Mouse (Mus musculus) liver, embryonic 11.5 days (tissue): ENCODE measurements around the gene Yipf3. TPM values are rescaled to one million over a fixed set of nuclear protein-coding genes. Genes with fewer than 3 reads are reported as not detected.
A peak's percentile ranks its signal among the peaks of the same experiment; 100 is the strongest.

Source experiments
- ATAC-seq: fragments of 200-750 bp; cut with Nextera tagmentation; replicated peaks from 2 replicates; pipeline ENCODE4 v1.8.0; 2017; ENCODE audit warnings: moderate number of reproducible peaks, mild to moderate bottlenecking, moderate TSS enrichment, moderate library complexity; ENCODE audit not compliant: low FRiP score
- DNase-seq: peaks from one replicate; pipeline ENCODE4 v3.0.0-alpha.2; 2017; ENCODE audit warnings: low spot score
- H3K27ac ChIP-seq: fragments of 300-500 bp; sonication (generic); 2 replicates; pipeline ENCODE4 v1.5.1; 2014; ENCODE audit warnings: mild to moderate bottlenecking, low read depth, low read length, control low read depth
- H3K27me3 ChIP-seq: fragments of 300-500 bp; sonication (generic); replicated peaks from 2 replicates; pipeline ENCODE4 v1.6.1; 2014; ENCODE audit warnings: low read length, mixed read lengths; ENCODE audit not compliant: control insufficient read depth, insufficient read depth
- H3K36me3 ChIP-seq: fragments of 300-500 bp; sonication (generic); 2 replicates; pipeline ENCODE4 v1.6.1; 2014; ENCODE audit warnings: mild to moderate bottlenecking, low read length, moderate library complexity, mixed read lengths; ENCODE audit not compliant: control insufficient read depth, insufficient read depth
- H3K4me1 ChIP-seq: fragments of 300-500 bp; sonication (generic); replicated peaks from 2 replicates; pipeline ENCODE4 v1.6.1; 2014; ENCODE audit warnings: low read length, mixed read lengths; ENCODE audit not compliant: control insufficient read depth, insufficient read depth
- H3K4me2 ChIP-seq: fragments of 300-500 bp; sonication (generic); 2 replicates; pipeline ENCODE4 v1.6.1; 2014; ENCODE audit warnings: mild to moderate bottlenecking, control low read depth, moderate library complexity
- H3K4me3 ChIP-seq: fragments of 300-500 bp; sonication (generic); 2 replicates; pipeline ENCODE4 v1.5.1; 2014; ENCODE audit warnings: low read depth, low read length, control low read depth
- H3K9ac ChIP-seq: fragments of 300-500 bp; sonication (generic); 2 replicates; pipeline ENCODE4 v1.6.1; 2014; ENCODE audit warnings: low read depth, low read length, control low read depth
- H3K9me3 ChIP-seq: fragments of 300-500 bp; sonication (generic); 2 replicates; pipeline ENCODE4 v1.6.1; 2016; ENCODE audit warnings: low read length, inconsistent platforms, mixed read lengths; ENCODE audit not compliant: control insufficient read depth
- WGBS: fragments of 180-500 bp; shearing (Covaris S2); extraction: QIAGEN DNeasy Blood & Tissue Kit; methylation state at CpG from one replicate; pipeline ENCODE4 v1.1.7; 2014; 5-methylcytosine and 5-hydroxymethylcytosine counted together
- polyA plus RNA-seq: library from polyadenylated mRNA; unstranded; fragments of >200 nt; fragmentation: Nextera tagmentation; extraction: Ambion mirVana; gene quantifications from 2 replicates; pipeline ENCODE4 v1.2.1, GENCODE M21; 2014

Gene Yipf3
- polyA plus RNA-seq, 1 experiment from 2014 or later: 65.6 TPM

DNA sequence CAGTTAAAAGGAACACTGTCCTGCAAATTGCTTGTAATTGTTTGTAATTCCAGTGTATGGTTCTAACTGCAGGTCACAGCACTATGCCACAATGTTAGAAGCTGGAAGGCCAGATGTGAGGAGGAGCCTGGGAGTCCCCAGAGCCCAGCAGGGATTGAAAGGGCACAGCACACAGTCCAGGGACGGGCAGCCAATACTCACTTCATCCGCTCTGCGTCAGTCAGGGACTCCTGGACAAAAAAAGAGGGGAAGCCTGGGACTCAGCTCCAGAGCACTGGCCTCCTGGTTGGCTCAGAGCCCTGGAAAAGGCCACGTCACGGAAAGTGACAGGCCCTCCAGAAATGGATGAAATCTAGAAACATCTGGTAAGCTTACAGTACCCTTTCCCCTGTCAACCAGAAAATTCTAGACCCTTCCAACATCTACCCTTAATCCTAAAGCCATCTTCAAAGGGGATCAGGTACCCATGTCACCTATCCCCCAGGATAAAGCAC lies 14.4 kb downstream of the Yipf3 start:
- DNase-seq: no peak
- H3K4me1 ChIP-seq: peaks cover 5% of the 10 kb centered on the region; the same call in 1 of the 2 replicates
- H3K9me3 ChIP-seq: no peaks in the 10 kb centered on the region
- no peak overlapping the region for H3K27ac ChIP-seq
- H3K36me3 ChIP-seq: peaks cover 54% of the 10 kb centered on the region
- no peak overlapping the region for H3K4me3 ChIP-seq
- H3K9ac ChIP-seq: no peak overlapping the region
- 90% methylated on average over 5 of the region's 5 CpGs for WGBS
- no peaks in the 10 kb centered on the region for H3K27me3 ChIP-seq
- no peak overlapping the region for H3K4me2 ChIP-seq
- ATAC-seq: no peak

DNA sequence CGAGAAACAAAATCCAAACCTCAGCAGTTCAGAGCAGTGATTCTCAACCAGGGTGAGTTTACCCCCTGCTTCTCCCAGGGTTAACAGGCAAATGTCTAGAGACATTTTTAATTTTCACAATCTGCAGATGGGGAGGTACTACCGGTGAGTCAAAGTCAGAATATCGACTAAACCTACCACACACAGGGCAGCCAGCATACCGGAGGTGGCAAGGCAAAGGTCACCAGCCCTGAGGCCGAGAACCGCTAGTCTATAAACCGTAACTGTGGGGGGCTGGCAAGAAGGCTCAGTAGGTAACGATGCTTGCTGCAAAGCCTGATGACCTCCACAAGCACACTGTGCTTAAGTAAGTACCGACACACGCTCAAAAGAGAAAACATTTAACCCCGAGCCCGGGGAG lies 17.6 kb downstream of the Yipf3 start:
- H3K27ac ChIP-seq: no peak overlapping the region
- no peak overlapping the region for H3K4me3 ChIP-seq
- H3K27me3 ChIP-seq: no peaks in the 10 kb centered on the region
- H3K9me3 ChIP-seq: no peaks in the 10 kb centered on the region
- ATAC-seq: no peak
- peaks cover 40% of the 10 kb centered on the region for H3K36me3 ChIP-seq
- H3K9ac ChIP-seq: no peak overlapping the region
- no peaks in the 10 kb centered on the region for H3K4me1 ChIP-seq
- H3K4me2 ChIP-seq: no peak overlapping the region
- WGBS: 87% methylated on average over 12 of the region's 12 CpGs
- no peak for DNase-seq

DNA sequence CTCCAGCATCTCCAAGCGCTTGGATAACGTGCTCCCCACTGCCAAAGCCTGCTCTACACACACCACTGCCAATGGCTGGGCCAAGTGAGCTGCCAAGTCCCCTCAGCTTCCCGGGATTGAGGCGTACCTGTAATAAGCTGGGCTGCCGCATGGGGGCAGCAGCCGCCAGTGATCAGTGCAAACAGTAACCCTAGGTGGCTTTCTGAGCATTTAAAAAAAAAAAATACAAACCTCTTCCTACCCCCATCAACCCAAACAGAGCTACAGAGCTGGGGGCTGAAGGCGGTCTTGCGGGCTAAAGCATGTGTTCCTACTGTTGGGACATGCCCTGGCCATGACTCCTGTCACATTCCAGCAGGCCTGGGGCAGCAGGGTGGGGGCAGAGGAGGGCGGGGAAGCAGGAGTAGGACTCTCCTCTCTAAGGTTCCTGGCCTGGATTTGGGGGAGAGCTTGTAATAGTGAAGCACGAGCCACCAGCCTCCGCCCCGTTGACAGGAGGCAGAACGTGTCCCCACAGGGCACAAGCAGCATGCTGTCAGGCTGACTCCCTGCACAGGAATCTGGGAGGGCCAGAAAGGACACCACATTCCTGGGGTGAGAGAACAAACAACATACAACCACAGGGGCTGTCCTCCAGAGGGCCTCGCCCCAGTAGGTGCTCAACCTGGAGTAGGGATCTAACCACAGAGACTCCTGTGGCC lies 18.2 kb downstream of the Yipf3 start:
- Histone ChIP-seq H3K4me2 (no peak overlapping the region), H3K4me3 (no peak overlapping the region), H3K4me1 (no peaks in the 10 kb centered on the region), H3K9ac (no peak overlapping the region), H3K27me3 (no peaks in the 10 kb centered on the region), H3K9me3 (no peaks in the 10 kb centered on the region), H3K36me3 (peaks cover 40% of the 10 kb centered on the region), H3K27ac (no peak overlapping the region)
- 0 out of 2 replicates have a peak, but pooled peaks have one; percentile 22 for ATAC-seq
- 35% methylated on average over 14 of the region's 14 CpGs for WGBS
- DNase-seq: peak; percentile 78

DNA sequence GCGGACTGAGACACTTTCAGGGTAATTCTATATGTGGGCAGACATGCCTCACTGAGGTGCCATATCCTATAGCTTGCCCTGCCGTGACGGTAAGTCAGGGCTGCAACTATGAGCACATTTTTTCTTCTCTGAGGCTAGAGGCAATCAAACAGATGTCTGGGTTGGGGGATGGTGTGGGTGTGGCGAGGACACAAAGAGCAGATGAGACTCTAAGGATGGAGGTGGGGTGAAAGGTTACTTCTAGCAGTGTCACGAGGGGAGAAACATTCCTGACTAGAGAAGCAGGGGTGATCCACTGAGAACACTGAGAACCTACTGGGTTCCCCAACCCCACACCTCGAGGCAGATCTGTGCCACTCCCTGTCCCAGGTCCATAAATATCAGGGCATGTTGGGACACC lies 19.1 kb downstream of the Yipf3 start:
- Histone ChIP-seq H3K9ac (no peak overlapping the region), H3K36me3 (peaks cover 34% of the 10 kb centered on the region), H3K4me2 (no peak overlapping the region), H3K27ac (no peak overlapping the region), H3K4me3 (no peak overlapping the region), H3K4me1 (no peaks in the 10 kb centered on the region), H3K9me3 (no peaks in the 10 kb centered on the region), H3K27me3 (no peaks in the 10 kb centered on the region)
- ATAC-seq (no peak), DNase-seq (no peak)
- 74% methylated on average over 6 of the region's 6 CpGs for WGBS

DNA sequence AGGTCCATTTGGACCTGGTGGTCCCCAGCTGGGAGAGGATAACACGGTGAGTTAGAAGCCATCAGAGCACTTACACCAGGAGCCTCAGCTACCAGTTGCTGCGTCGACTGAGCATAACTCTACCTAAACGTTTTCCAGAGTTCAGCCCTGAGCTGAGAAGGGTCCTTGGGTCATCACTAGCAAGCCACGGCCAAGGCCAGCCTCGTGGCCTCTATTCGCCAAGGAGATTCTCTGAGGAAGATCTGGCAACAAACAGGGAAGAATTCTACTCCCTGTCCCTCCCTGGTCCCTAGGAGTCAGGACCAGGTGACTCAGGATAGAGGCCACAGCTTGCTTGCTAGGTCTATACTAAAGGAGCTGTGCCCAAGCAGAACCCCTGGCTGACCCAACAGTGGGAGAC lies 19.6 kb downstream of the Yipf3 start:
- H3K27ac ChIP-seq: no peak overlapping the region
- H3K4me2 ChIP-seq: no peak overlapping the region
- no peaks in the 10 kb centered on the region for H3K27me3 ChIP-seq
- 73% methylated on average over 7 of the region's 7 CpGs for WGBS
- DNase-seq (no peak), ATAC-seq (no peak)
- H3K36me3 ChIP-seq: peaks cover 29% of the 10 kb centered on the region
- H3K9me3 ChIP-seq: no peaks in the 10 kb centered on the region
- H3K4me3 ChIP-seq: no peak overlapping the region
- no peaks in the 10 kb centered on the region for H3K4me1 ChIP-seq
- no peak overlapping the region for H3K9ac ChIP-seq

- no peaks in the 10 kb centered on the region for H3K9me3 ChIP-seq
- no peaks in the 10 kb centered on the region for H3K4me1 ChIP-seq
- H3K4me3 ChIP-seq: no peak overlapping the region
- no peak for DNase-seq
- H3K36me3 ChIP-seq: peaks cover 28% of the 10 kb centered on the region
- WGBS: 76% methylated on average over 10 of the region's 10 CpGs
- no peak overlapping the region for H3K9ac ChIP-seq
- H3K4me2 ChIP-seq: no peak overlapping the region
- H3K27ac ChIP-seq: no peak overlapping the region
- no peaks in the 10 kb centered on the region for H3K27me3 ChIP-seq
- ATAC-seq: no peak
Observed at GRCm38 (mm10) chr17:46268026-46268720, 20.3 kb downstream of the Yipf3 start.

- Histone ChIP-seq H3K9ac (no peak overlapping the region), H3K4me3 (no peak overlapping the region), H3K27ac (no peak overlapping the region), H3K4me1 (no peaks in the 10 kb centered on the region), H3K36me3 (peaks cover 18% of the 10 kb centered on the region; the same call in 1 of the 2 replicates), H3K27me3 (no peaks in the 10 kb centered on the region), H3K9me3 (no peaks in the 10 kb centered on the region), H3K4me2 (no peak overlapping the region)
- ATAC-seq (no peak), DNase-seq (no peak)
- WGBS: 85% methylated on average over 19 of the region's 19 CpGs
Observed at GRCm38 (mm10) chr17:46269771-46270534, 22.1 kb downstream of the Yipf3 start.

GRCm38 (mm10) chr17:46272058-46272457 lies 24.2 kb downstream of the Yipf3 start:
- no peaks in the 10 kb centered on the region for H3K9me3 ChIP-seq
- no peak overlapping the region for H3K4me3 ChIP-seq
- H3K36me3 ChIP-seq: peaks cover 11% of the 10 kb centered on the region; the same call in 1 of the 2 replicates
- H3K4me2 ChIP-seq: no peak overlapping the region
- H3K27me3 ChIP-seq: no peaks in the 10 kb centered on the region
- WGBS: 90% methylated on average over 2 of the region's 2 CpGs
- no peak overlapping the region for H3K9ac ChIP-seq
- H3K4me1 ChIP-seq: peaks cover 4% of the 10 kb centered on the region
- no peak for ATAC-seq
- H3K27ac ChIP-seq: no peak overlapping the region
- DNase-seq: no peak
